Mouse (Mus musculus): Measurements from ENCODE around the gene Rhebl1.

DNA sequence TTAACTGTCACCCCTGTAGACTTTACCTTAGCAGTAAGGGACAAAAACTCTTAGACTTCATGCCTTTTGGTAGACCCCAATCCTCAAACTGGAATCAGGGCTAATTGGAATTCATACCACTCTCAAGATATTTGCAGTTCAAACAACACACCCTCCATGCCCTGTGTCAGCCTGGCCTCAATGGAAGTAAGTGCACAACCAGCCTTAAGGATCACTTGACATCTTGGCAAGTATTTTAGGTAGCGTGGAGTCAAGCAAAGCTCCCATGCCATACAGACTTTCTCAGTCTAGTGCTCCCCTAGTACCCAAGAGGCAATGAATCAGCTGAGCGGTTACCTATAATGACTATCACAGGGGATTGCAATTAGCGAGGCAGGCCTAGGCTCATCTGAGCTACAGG, 36.7 kb upstream of the Rhebl1 start:
- no peak for TF ChIP-seq CTCF (IDR thresholded peaks at IDR 0.05; ENCODE audit: low read depth, low read length)
- no peak for TF ChIP-seq POLR2A (IDR thresholded peaks at IDR 0.05; ENCODE audit: extremely low read depth, insufficient read depth, low read length)

All from liver, adult 2 months (tissue).